Mouse (Mus musculus): ENCODE results near the gene Pinlyp. TPM values are rescaled to one million over a fixed set of nuclear protein-coding genes. Genes with fewer than 3 reads are reported as not detected.

The Pinlyp gene
- not detected in 2 replicates for polyA plus RNA-seq (2012; rRNA removed; ENCODE audit: low replicate concordance)

GRCm38 (mm10) chr7:24546068-24546614 is at the start of gene Pinlyp, which contains the start of gene Xrcc1:
TSS of gene Pinlyp (minus strand) at chr7:24546118.
TSS of gene Xrcc1 (plus strand) at chr7:24546289.

GRCm38 (mm10) chr7:24587330-24588105 is 41.6 kb upstream of the Pinlyp start, which contains the start of the genes Ethe1 and Zfp575:
TSS of gene Ethe1 (plus strand) at chr7:24587543.
TSS of gene Zfp575 (minus strand) at chr7:24587641.

GRCm38 (mm10) chr7:24530062-24530931 is 15.6 kb downstream of the Pinlyp start, which contains the start of gene Irgq:
TSS of gene Irgq (plus strand) at chr7:24530689.

DNA sequence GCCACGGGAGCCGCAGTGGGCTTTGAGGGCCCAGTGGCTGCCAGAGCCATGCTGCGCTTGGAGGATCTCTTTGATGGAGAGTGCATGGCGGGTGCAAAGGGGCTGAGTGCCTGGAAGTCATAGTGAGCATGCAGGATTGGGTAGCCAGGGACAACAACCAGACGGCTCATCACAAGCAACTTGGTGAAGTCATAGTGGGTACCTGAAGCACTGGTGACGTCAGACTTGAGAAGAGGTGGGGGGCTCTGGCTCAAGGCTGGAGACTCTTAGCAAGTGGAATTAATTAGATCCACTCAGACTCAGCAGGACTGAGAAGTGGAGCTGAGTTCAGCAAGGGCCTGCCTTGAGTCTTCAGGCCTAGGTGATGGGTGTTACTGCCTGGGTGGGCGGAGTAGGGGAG is 33.6 kb downstream of the Pinlyp start, which contains the start of gene AC161166.1:
TSS of gene AC161166.1 (minus strand) at position 101 of the 400 bp plus-strand sequence.

DNA sequence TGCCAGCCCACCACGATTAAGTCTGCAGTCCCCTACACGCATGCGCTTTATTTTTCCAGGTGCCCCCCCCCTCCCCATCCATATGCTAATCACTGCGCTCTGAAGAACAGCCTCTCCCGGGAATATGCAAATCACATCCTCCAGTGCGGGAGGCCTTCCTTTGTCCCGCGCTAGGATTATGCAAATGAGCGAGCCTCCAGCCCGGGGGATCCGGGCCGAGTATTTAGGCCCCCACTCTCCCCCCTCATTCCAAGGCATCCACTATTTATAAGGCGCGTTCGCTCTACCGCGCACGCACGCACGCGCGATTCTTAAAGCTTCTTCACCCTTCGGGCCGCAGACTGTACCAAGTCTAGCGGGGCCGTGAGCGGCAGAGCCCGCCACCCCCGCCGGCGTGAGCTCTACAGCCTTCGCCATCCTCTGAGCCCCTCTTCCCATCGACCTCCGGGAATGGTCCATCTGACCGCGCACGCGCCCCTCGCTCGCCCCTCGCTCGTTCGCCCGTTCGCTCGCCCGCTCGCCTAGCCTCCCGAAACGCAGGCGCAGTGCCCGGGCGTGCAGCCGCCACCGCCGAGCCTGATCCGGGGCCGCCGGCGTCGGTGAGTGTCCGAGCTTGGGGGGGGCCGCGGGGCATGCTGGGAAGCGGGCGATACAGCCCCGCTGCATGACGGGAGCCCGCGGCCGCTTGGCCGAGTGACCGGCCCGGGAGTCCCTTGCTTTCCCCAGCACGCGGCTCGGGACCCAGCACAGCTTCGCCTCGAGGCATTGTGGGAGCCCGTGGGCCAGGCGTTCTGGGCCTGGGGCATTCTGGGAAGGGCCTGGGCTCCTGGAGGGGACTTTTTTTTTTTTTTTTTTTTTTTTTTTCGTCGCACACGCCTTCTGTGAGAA is 38.8 kb downstream of the Pinlyp start, which contains the start of gene Zfp428:
TSS of gene Zfp428 (plus strand) at position 169 of the 888 bp plus-strand sequence.

Other genes with a start within 250 kb of the Pinlyp start
- 1.0 and 1.4 TPM in 2 replicates for gene Zfp61, start 244.9 kb downstream of the Pinlyp start, polyA plus RNA-seq (2012; rRNA removed; ENCODE audit: low replicate concordance)
- gene Zfp94, start 229.5 kb downstream of the Pinlyp start, polyA plus RNA-seq (2012; rRNA removed; ENCODE audit: low replicate concordance), result 0.83 and 4.3 TPM in 2 replicates
- not detected in 2 replicates for gene Tescl, start 212.2 kb downstream of the Pinlyp start, polyA plus RNA-seq (2012; rRNA removed; ENCODE audit: low replicate concordance)
- gene Lypd5, start 196.9 kb downstream of the Pinlyp start, polyA plus RNA-seq (2012; rRNA removed; ENCODE audit: low replicate concordance), result not detected in 2 replicates
- 84.7 and 88.4 TPM in 2 replicates for gene Kcnn4, start 175.9 kb downstream of the Pinlyp start, polyA plus RNA-seq (2012; rRNA removed; ENCODE audit: low replicate concordance)
- 49.3 and 58.7 TPM in 2 replicates for gene Smg9, start 146.5 kb downstream of the Pinlyp start, polyA plus RNA-seq (2012; rRNA removed; ENCODE audit: low replicate concordance)
- 0.07 and 0.47 TPM in 2 replicates for gene Irgc1, start 93.8 kb downstream of the Pinlyp start, polyA plus RNA-seq (2012; rRNA removed; ENCODE audit: low replicate concordance)
- 7.9 and 12.8 TPM in 2 replicates for gene Plaur, start 83.6 kb downstream of the Pinlyp start, polyA plus RNA-seq (2012; rRNA removed; ENCODE audit: low replicate concordance)
- 2.1 and 3.5 TPM in 2 replicates for gene Cadm4, start 64.1 kb downstream of the Pinlyp start, polyA plus RNA-seq (2012; rRNA removed; ENCODE audit: low replicate concordance)
- 15.2 and 23.5 TPM in 2 replicates for gene Zfp428, start 39.1 kb downstream of the Pinlyp start, polyA plus RNA-seq (2012; rRNA removed; ENCODE audit: low replicate concordance)
- gene AC161166.1, start 33.7 kb downstream of the Pinlyp start, polyA plus RNA-seq (2012; rRNA removed; ENCODE audit: low replicate concordance), result 0.13 TPM in 1 of 2 replicates, not detected in the other
- gene Irgq, start 15.4 kb downstream of the Pinlyp start, polyA plus RNA-seq (2012; rRNA removed; ENCODE audit: low replicate concordance), result 7.7 and 8.1 TPM in 2 replicates
- 20.9 and 29.8 TPM in 2 replicates for gene Xrcc1, start 171 bp upstream of the Pinlyp start, polyA plus RNA-seq (2012; rRNA removed; ENCODE audit: low replicate concordance)
- gene Ethe1, start 41.4 kb upstream of the Pinlyp start, polyA plus RNA-seq (2012; rRNA removed; ENCODE audit: low replicate concordance), result 54.1 and 78.1 TPM in 2 replicates
- 0.92 and 0.98 TPM in 2 replicates for gene Zfp575, start 41.5 kb upstream of the Pinlyp start, polyA plus RNA-seq (2012; rRNA removed; ENCODE audit: low replicate concordance)
- gene Phldb3, start 64.6 kb upstream of the Pinlyp start, polyA plus RNA-seq (2012; rRNA removed; ENCODE audit: low replicate concordance), result 6.1 and 9.5 TPM in 2 replicates
- gene Lypd3, start 90.4 kb upstream of the Pinlyp start, polyA plus RNA-seq (2012; rRNA removed; ENCODE audit: low replicate concordance), result 0.14 and 0.26 TPM in 2 replicates
- not detected in 2 replicates for gene Tex101, start 130.6 kb upstream of the Pinlyp start, polyA plus RNA-seq (2012; rRNA removed; ENCODE audit: low replicate concordance)
- gene BC049730, start 163.1 kb upstream of the Pinlyp start, polyA plus RNA-seq (2012; rRNA removed; ENCODE audit: low replicate concordance), result not detected in 2 replicates
- not detected in 2 replicates for gene Gm4763, start 180.8 kb upstream of the Pinlyp start, polyA plus RNA-seq (2012; rRNA removed; ENCODE audit: low replicate concordance)
- 2.4 and 6.6 TPM in 2 replicates for gene Cd177, start 214.2 kb upstream of the Pinlyp start, polyA plus RNA-seq (2012; rRNA removed; ENCODE audit: low replicate concordance)
- gene Ceacam10, start 231.1 kb upstream of the Pinlyp start, polyA plus RNA-seq (2012; rRNA removed; ENCODE audit: low replicate concordance), result 3.0 and 4.2 TPM in 2 replicates